Mouse (Mus musculus) liver, embryonic 14.5 days (tissue): ENCODE results near the gene Kpna2.

Experiments used
- CTCF ChIP-seq: IDR thresholded peaks from 2 replicates; pipeline ENCODE4 v1.5.1; 2016; ENCODE audit warnings: antibody characterized with exemption, low read depth, control low read depth
- EP300 ChIP-seq: IDR thresholded peaks from 2 replicates; pipeline ENCODE4 v1.6.1; 2016; ENCODE audit warnings: antibody characterized with exemption, low read depth

DNA sequence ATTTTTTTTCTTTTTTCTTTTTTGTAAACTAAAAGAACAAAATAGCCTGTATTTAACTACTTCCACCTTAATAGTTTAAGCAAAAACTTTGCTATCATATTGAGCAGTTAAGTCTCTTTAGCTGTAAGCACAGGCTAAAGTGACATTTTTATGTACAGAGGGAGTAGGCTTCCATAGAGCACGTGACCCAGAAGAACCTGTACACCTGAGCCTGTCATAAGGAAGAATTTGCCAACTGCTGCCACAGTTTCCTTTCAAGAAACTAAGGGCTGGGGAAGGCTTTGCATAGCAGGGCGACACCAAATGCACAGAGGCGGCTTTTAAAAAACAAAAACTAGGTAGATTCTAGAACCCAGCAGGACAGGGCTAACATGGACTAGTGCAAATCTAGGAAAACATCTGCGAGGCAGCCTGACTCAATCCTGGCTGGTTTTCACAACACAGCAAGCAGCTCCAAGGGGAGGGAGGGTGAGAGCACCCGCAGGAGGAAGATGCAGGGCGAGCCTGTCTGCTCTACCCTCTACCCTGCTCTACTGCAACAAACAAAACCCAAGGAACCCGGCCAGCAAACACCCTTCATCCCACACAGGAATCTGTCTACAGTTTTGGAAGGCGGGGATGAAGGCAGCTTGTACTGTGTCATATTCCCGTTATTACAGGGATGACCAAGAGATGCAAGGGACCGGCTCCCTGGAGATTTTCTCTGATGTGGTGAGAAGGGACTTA, 34.9 kb upstream of the Kpna2 start:
- TF ChIP-seq CTCF = no peak
- no peak for TF ChIP-seq EP300
